Comparison of ENCODE assay signal across 8 mouse cellular contexts in the genomic region with DNA sequence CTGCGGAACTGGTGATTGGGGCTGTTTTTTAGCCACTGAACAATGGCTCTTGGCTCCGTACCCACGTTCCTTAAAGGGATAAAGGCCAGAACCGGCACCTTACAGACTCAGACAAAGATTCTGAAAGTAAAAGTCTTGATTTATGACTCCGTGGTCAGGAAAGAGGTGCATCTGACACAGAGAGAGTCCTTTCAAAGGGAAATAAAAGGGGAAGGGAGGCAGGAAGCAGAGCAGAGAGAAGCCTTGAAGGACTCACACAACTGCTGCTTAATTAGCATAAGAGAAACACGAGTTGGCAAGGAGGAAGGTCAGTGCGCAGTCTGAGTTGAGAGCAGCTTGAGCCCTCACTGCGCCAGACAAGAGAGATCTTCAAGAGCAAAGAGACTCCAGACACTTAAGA. TPM values are rescaled to one million over a fixed set of nuclear protein-coding genes. Genes with fewer than 3 reads are reported as not detected.
DNase-seq lines count a peak whose midpoint lies in the region; ATAC-seq lines count a peak whose summit lies in the region.

No protein-coding gene starts in this region.

- H3K27me3 ChIP-seq in limb, embryonic 13.5 days, result no peaks in the 10 kb centered on the region

- peaks cover 5% of the 10 kb centered on the region for H3K4me1 ChIP-seq in limb, embryonic 13.5 days

- ATAC-seq in hematopoietic stem cell, adult 5-6 weeks (replicated peaks in 1 of 2; ENCODE audit: insufficient read depth in 1 of 2, low FRiP score in 2 of 2, low TSS enrichment in 1 of 2, low read depth in 1 of 2, poor library complexity in 2 of 2, severe bottlenecking in 2 of 2), result peak; percentile 95 to 96
- ATAC-seq in limb, embryonic 13.5 days (ENCODE audit: low FRiP score, low read depth), result no peak

- no peak overlapping the region for H3K4me3 ChIP-seq in limb, embryonic 13.5 days

- H3K36me3 ChIP-seq in limb, embryonic 13.5 days, result no peaks in the 10 kb centered on the region

- DNase-seq in right cerebral cortex, postnatal 10 days (ENCODE audit: low spot score in 2 of 2), result peak; percentile 35 to 38
- DNase-seq in right cerebral cortex, postnatal 25 days, result no peak
- peak; percentile 39 for DNase-seq in embryo, embryonic 9.5 days (ENCODE audit: extremely low spot score)
- peak; percentile 12 for DNase-seq in ovary, postnatal 14 days (ENCODE audit: low spot score)
- no peak for DNase-seq in layer of hippocampus, postnatal 25 days (ENCODE audit: extremely low spot score in 1 of 2, low spot score in 1 of 2)
- DNase-seq in urinary bladder, postnatal 36 days (ENCODE audit: low spot score in 2 of 2), result no peak

- H3K4me2 ChIP-seq in limb, embryonic 13.5 days (replicated peaks), result peak overlapping the region; percentile 21; the same call in 1 of the 2 replicates

- H3K27ac ChIP-seq in limb, embryonic 13.5 days, result no peak overlapping the region

- H3K9me3 ChIP-seq in limb, embryonic 13.5 days, result no peaks in the 10 kb centered on the region

- no peak overlapping the region for H3K9ac ChIP-seq in limb, embryonic 13.5 days

- 9% methylated on average over 8 of the region's 8 CpGs for WGBS in limb, embryonic 13.5 days

RNA-seq across cellular contexts. Expression of gene Prdm5, which starts 13.7 kb away (rescaled TPM):
- total RNA-seq in hematopoietic stem cell, adult 5-6 weeks (2017), result 34.7 and 36.9 TPM in 2 replicates
- polyA plus RNA-seq in limb, embryonic 13.5 days (2015; fragmentation: Nextera tagmentation; extraction: Ambion mirVana), result 30.2 and 32.2 TPM in 2 replicates
- 10 to 100 TPM; 23.0 to 24.7 TPM for total RNA-seq in layer of hippocampus, postnatal 25 days (2021)

Comparison
In these comparisons a context has a peak if more than half of its experiments do, and no peak if none do; other contexts are left out.
1. DNase-seq: peak in right cerebral cortex, postnatal 10 days (2 of 2), embryo, embryonic 9.5 days (single experiment) and ovary, postnatal 14 days (single experiment); none in right cerebral cortex, postnatal 25 days (single experiment), layer of hippocampus, postnatal 25 days (0 of 2) and urinary bladder, postnatal 36 days (0 of 2).